Mouse (Mus musculus) heart, embryonic 16.5 days (tissue): ENCODE data around the gene Cby3. TPM values are rescaled to one million over a fixed set of nuclear protein-coding genes. Genes with fewer than 3 reads are reported as not detected.
A peak's percentile ranks its signal among the peaks of the same experiment; 100 is the strongest.

Experiments
- ATAC-seq: fragments of 200-750 bp; cut with Nextera tagmentation; replicated peaks from 2 replicates; pipeline ENCODE4 v1.8.0; 2017; ENCODE audit warnings: moderate number of reproducible peaks; ENCODE audit not compliant: insufficient read depth, low FRiP score; ENCODE audit errors: extremely low read depth
- H3K27ac ChIP-seq: fragments of 300-500 bp; sonication (generic); 2 replicates; pipeline ENCODE4 v1.5.1; 2014; ENCODE audit warnings: mild to moderate bottlenecking, low read length, control low read depth, moderate library complexity
- H3K27me3 ChIP-seq: fragments of 300-500 bp; sonication (generic); 2 replicates; pipeline ENCODE4 v1.6.1; 2014; ENCODE audit warnings: low read length, mixed read lengths; ENCODE audit not compliant: control insufficient read depth, insufficient read depth
- H3K36me3 ChIP-seq: fragments of 300-500 bp; sonication (generic); 2 replicates; pipeline ENCODE4 v1.6.1; 2014; ENCODE audit not compliant: control insufficient read depth, insufficient read depth
- H3K4me1 ChIP-seq: fragments of 300-500 bp; sonication (generic); 2 replicates; pipeline ENCODE4 v1.6.1; 2014; ENCODE audit warnings: low read length, mixed read lengths; ENCODE audit not compliant: control insufficient read depth, insufficient read depth
- H3K4me2 ChIP-seq: fragments of 300-500 bp; sonication (generic); 2 replicates; pipeline ENCODE4 v1.6.1; 2014; ENCODE audit warnings: low read depth, mild to moderate bottlenecking, control low read depth, low read length
- H3K4me3 ChIP-seq: fragments of 300-500 bp; sonication (generic); 2 replicates; pipeline ENCODE4 v1.5.1; 2014; ENCODE audit warnings: mild to moderate bottlenecking, control low read depth, low read length
- H3K9ac ChIP-seq: fragments of 300-500 bp; sonication (generic); 2 replicates; pipeline ENCODE4 v1.6.1; 2014; ENCODE audit warnings: low read length, control low read depth
- H3K9me3 ChIP-seq: fragments of 300-500 bp; sonication (generic); replicated peaks from 2 replicates; pipeline ENCODE4 v1.6.1; 2016; ENCODE audit warnings: low read length; ENCODE audit not compliant: control insufficient read depth
- WGBS: fragments of 180-500 bp; shearing (Covaris S2); extraction: QIAGEN DNeasy Blood & Tissue Kit; methylation state at CpG from one replicate; pipeline ENCODE4 v1.1.7; 2014; 5-methylcytosine and 5-hydroxymethylcytosine counted together
- polyA plus RNA-seq: library from polyadenylated mRNA; unstranded; fragments of >200 nt; fragmentation: Nextera tagmentation; extraction: Ambion mirVana; gene quantifications from 2 replicates; pipeline ENCODE4 v1.2.1, GENCODE M21; 2015

Cby3 gene
- polyA plus RNA-seq, 1 experiment from 2014 or later, result not detected

GRCm38 (mm10) chr11:50371399-50371841 lies 17.2 kb downstream of the Cby3 start:
- Histone ChIP-seq H3K27me3 (no peaks in the 10 kb centered on the region), H3K27ac (peak overlapping the region; percentile 38; the same call in 1 of the 2 replicates), H3K4me2 (peak overlapping the region; percentile 84), H3K4me1 (peaks cover 11% of the 10 kb centered on the region), H3K4me3 (peak overlapping the region; percentile 58), H3K9ac (peak overlapping the region; percentile 80), H3K36me3 (no peaks in the 10 kb centered on the region), H3K9me3 (no peaks in the 10 kb centered on the region)
- ATAC-seq, result no peak
- WGBS, result 2% methylated on average over 18 of the region's 18 CpGs

GRCm38 (mm10) chr11:50371911-50372310 lies 17.6 kb downstream of the Cby3 start:
- peaks cover 14% of the 10 kb centered on the region for H3K4me1 ChIP-seq
- no peaks in the 10 kb centered on the region for H3K9me3 ChIP-seq
- no peak overlapping the region for H3K4me3 ChIP-seq
- 100% methylated on average over 1 of the region's 1 CpGs for WGBS
- no peaks in the 10 kb centered on the region for H3K36me3 ChIP-seq
- peak overlapping the region; percentile 80 for H3K9ac ChIP-seq
- no peak overlapping the region for H3K27ac ChIP-seq
- peak overlapping the region; percentile 84 for H3K4me2 ChIP-seq
- H3K27me3 ChIP-seq, result no peaks in the 10 kb centered on the region
- no peak for ATAC-seq

GRCm38 (mm10) chr11:50373086-50373485 lies 18.8 kb downstream of the Cby3 start:
- H3K4me2 ChIP-seq, result no peak overlapping the region
- no peaks in the 10 kb centered on the region for H3K36me3 ChIP-seq
- no peak overlapping the region for H3K4me3 ChIP-seq
- H3K9me3 ChIP-seq, result no peaks in the 10 kb centered on the region
- H3K27me3 ChIP-seq, result no peaks in the 10 kb centered on the region
- H3K4me1 ChIP-seq, result peaks cover 14% of the 10 kb centered on the region
- H3K27ac ChIP-seq, result no peak overlapping the region
- H3K9ac ChIP-seq, result no peak overlapping the region
- ATAC-seq, result no peak

- 86% methylated on average over 1 of the region's 1 CpGs for WGBS
- H3K27me3 ChIP-seq, result no peaks in the 10 kb centered on the region
- ATAC-seq, result no peak
These were observed 19.4 kb downstream of the Cby3 start for GRCm38 (mm10) chr11:50373621-50374020.

GRCm38 (mm10) chr11:50374286-50375015 lies 20.2 kb downstream of the Cby3 start:
- 86% methylated on average over 13 of the region's 13 CpGs for WGBS
- no peak overlapping the region for H3K4me3 ChIP-seq
- H3K4me2 ChIP-seq, result no peak overlapping the region
- H3K27ac ChIP-seq, result no peak overlapping the region
- H3K27me3 ChIP-seq, result no peaks in the 10 kb centered on the region
- peaks cover 2% of the 10 kb centered on the region for H3K36me3 ChIP-seq
- ATAC-seq, result no peak
- H3K9ac ChIP-seq, result no peak overlapping the region
- H3K9me3 ChIP-seq, result no peaks in the 10 kb centered on the region
- peaks cover 18% of the 10 kb centered on the region for H3K4me1 ChIP-seq

More at GRCm38 (mm10) chr11:50373621-50374020, 19.4 kb downstream of the Cby3 start:
- H3K9me3 ChIP-seq, result no peaks in the 10 kb centered on the region
- H3K9ac ChIP-seq, result no peak overlapping the region
- H3K4me1 ChIP-seq, result peaks cover 14% of the 10 kb centered on the region
- H3K36me3 ChIP-seq, result no peaks in the 10 kb centered on the region
- no peak overlapping the region for H3K27ac ChIP-seq
- no peak overlapping the region for H3K4me3 ChIP-seq
- no peak overlapping the region for H3K4me2 ChIP-seq

GRCm38 (mm10) chr11:50375421-50375820 lies 21.2 kb downstream of the Cby3 start:
- Histone ChIP-seq H3K9ac (no peak overlapping the region), H3K4me1 (peaks cover 22% of the 10 kb centered on the region), H3K9me3 (no peaks in the 10 kb centered on the region), H3K4me2 (no peak overlapping the region), H3K27me3 (no peaks in the 10 kb centered on the region), H3K27ac (no peak overlapping the region), H3K4me3 (no peak overlapping the region), H3K36me3 (peaks cover 6% of the 10 kb centered on the region)
- no peak for ATAC-seq
- whole genome bisulfite sequencing, result 84% methylated on average over 5 of the region's 5 CpGs

- H3K27me3 ChIP-seq, result no peaks in the 10 kb centered on the region
- H3K4me3 ChIP-seq, result peak overlapping the region; percentile 91
- peak overlapping the region; percentile 100 for H3K27ac ChIP-seq
- peaks cover 7% of the 10 kb centered on the region for H3K36me3 ChIP-seq
- H3K4me2 ChIP-seq, result peak overlapping the region; percentile 97
- H3K4me1 ChIP-seq, result peaks cover 18% of the 10 kb centered on the region
- no peak for ATAC-seq
- no peaks in the 10 kb centered on the region for H3K9me3 ChIP-seq
- WGBS, result 29% methylated on average over 10 of the region's 10 CpGs
- H3K9ac ChIP-seq, result peak overlapping the region; percentile 95
These were observed 22.0 kb downstream of the Cby3 start for GRCm38 (mm10) chr11:50376156-50376790.

GRCm38 (mm10) chr11:50376911-50377891 lies 22.9 kb downstream of the Cby3 start, which contains the start of gene Hnrnph1:
Gene Hnrnph1, plus strand, starts transcription at chr11:50376990.
- Histone ChIP-seq H3K36me3 (peaks cover 11% of the 10 kb centered on the region), H3K9ac (peak within 1 kb of the TSS; percentile 98), H3K4me2 (peak within 1 kb of the TSS; percentile 97), H3K27me3 (no peaks in the 10 kb centered on the region), H3K4me1 (peaks cover 22% of the 10 kb centered on the region), H3K9me3 (no peaks in the 10 kb centered on the region), H3K27ac (peak within 1 kb of the TSS; percentile 100), H3K4me3 (peak within 1 kb of the TSS; percentile 91)
- peak; percentile 94 for ATAC-seq
- under 1% methylated on average over 76 of the region's 76 CpGs for WGBS
